Mouse (Mus musculus): ENCODE data around the gene Nectin1.

DNA sequence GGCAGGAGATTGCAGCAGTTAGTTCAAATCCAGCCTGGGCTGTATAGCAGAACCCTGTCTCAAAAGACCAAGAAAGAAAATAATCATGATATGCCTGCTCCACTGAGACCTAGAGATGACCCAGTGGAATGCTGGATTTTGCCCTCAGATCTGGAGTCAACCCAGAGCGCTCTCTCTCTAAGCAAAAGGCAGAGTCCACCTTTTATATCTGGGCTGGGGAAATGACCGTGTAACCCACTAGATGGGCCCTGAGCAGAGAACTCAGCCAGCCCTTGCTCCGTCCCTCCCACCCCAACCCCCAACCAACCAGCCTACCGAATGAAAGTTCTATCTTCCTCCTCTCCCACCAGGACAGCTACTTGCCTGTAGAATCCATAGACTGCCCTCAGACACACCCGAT, 81.4 kb downstream of the Nectin1 start:
- no peak for TF ChIP-seq CTCF (IDR thresholded peaks at IDR 0.05; ENCODE audit: control insufficient read depth, insufficient read depth, low read length)
- TF ChIP-seq POLR2A (IDR thresholded peaks at IDR 0.05; ENCODE audit: borderline replicate concordance, control insufficient read depth, low read depth, low read length) = no peak

All from bone marrow, adult 2 months (tissue).